Mouse (Mus musculus) megakaryocyte-erythroid progenitor cell, adult 5-6 weeks (primary cell): ENCODE results near the gene Fgd5. TPM values are rescaled to one million over a fixed set of nuclear protein-coding genes. Genes with fewer than 3 reads are reported as not detected.

Experiments used
- total RNA-seq, 2 experiments: library from RNA; stranded (forward) in 1 of 2; stranded (reverse) in 1 of 2; fragments of 200-1000, 215-1000 nt in 1 of 2; fragments of >200 nt in 1 of 2; fragmentation: Nextera tagmentation in 1 of 2; gene quantifications; 2 replicates each; pipeline ENCODE4 v1.2.3; 2014 to 2017

The Fgd5 gene
- total RNA-seq, 2 experiments from 2014 or later, result not detected

Other genes starting within 250 kb of the Fgd5 start
- not detected in 2 replicates for gene Grip2, start 151.6 kb upstream of the Fgd5 start, total RNA-seq (2014; fragmentation: Nextera tagmentation)
- 0.08 TPM in 1 of 2 replicates, not detected in the other for gene Grip2, start 151.6 kb upstream of the Fgd5 start, total RNA-seq (2017)
- 23.6 and 43.2 TPM in 2 replicates for gene Ccdc174, start 100.8 kb upstream of the Fgd5 start, total RNA-seq (2014; fragmentation: Nextera tagmentation)
- gene Ccdc174, start 100.8 kb upstream of the Fgd5 start, total RNA-seq (2017), result 69.8 and 72.5 TPM in 2 replicates
- 0.25 and 2.5 TPM in 2 replicates for gene 4930590J08Rik, start 76.1 kb upstream of the Fgd5 start, total RNA-seq (2014; fragmentation: Nextera tagmentation)
- 2.7 TPM in 1 of 2 replicates, not detected in the other for gene 4930590J08Rik, start 76.1 kb upstream of the Fgd5 start, total RNA-seq (2017)
- gene Nr2c2, start 112.5 kb downstream of the Fgd5 start, total RNA-seq (2014; fragmentation: Nextera tagmentation), result 38.0 and 52.8 TPM in 2 replicates
- gene Nr2c2, start 112.5 kb downstream of the Fgd5 start, total RNA-seq (2017), result 36.6 and 47.4 TPM in 2 replicates
- 61.2 and 102 TPM in 2 replicates for gene Mrps25, start 205.2 kb downstream of the Fgd5 start, total RNA-seq (2014; fragmentation: Nextera tagmentation)
- gene Mrps25, start 205.2 kb downstream of the Fgd5 start, total RNA-seq (2017), result 41.7 and 59.3 TPM in 2 replicates
- gene Rbsn, start 236.0 kb downstream of the Fgd5 start, total RNA-seq (2014; fragmentation: Nextera tagmentation), result 13.1 and 13.3 TPM in 2 replicates
- 16.8 and 22.3 TPM in 2 replicates for gene Rbsn, start 236.0 kb downstream of the Fgd5 start, total RNA-seq (2017)